Comparison of ENCODE assay signal across 23 mouse cellular contexts in the genomic region with DNA sequence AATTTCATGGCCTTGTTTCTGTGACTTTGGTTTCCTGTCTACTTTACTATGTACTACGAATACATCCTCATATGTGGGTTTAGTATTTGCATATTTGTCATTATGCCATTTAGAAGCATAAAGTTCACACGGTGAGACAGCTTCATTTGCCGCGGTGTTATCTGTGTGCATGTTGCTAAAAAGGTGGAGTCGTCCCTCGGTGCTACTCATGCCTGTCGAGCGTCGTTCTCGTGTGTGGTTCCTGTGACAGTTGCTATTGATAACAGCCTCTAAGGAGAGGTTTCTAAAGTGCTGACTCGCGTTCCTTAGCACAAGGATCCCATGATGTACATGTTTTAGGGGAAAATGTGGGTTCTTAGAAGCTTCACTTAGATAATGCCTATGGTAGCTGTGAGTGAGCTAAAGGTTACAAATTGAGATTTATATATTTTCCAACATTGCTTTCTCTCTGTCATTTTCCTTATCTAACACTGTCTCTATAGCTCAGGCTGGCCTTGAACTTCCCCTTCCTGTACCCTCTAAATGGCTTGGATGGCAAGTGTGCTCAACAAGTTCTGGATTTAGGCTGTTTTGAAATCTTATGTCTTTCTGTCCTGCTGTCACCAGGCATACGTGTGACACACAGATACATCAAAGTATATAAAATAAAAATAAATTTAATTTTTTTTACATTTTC. TPM values are rescaled to one million over a fixed set of nuclear protein-coding genes. Genes with fewer than 3 reads are reported as not detected.
A peak's percentile ranks its signal among the peaks of the same experiment; 100 is the strongest.
DNase-seq lines count a peak whose midpoint lies in the region; ATAC-seq and TF ChIP-seq lines count a peak whose summit lies in the region.
"Had no signal": no experiment of that assay in that cellular context is flagged by ENCODE, and none has a peak within 500 bp of the region (broad histone marks: within the 10 kb centered on the region; RNA-seq: fewer than 3 reads in every experiment).

No protein-coding gene starts in this region.

- no peak for TF ChIP-seq CTCF in G1E (IDR thresholded peaks at IDR 0.05; ENCODE audit: low read depth, low read length)

- 44% methylated on average over 13 of the region's 13 CpGs for WGBS in liver, embryonic 11.5 days
- WGBS in forebrain, embryonic 16.5 days = 95% methylated on average over 13 of the region's 13 CpGs

- H3K36me3 ChIP-seq in G1E (replicated peaks) = peaks cover 93% of the 10 kb centered on the region
- H3K36me3 ChIP-seq in liver, embryonic 11.5 days (ENCODE audit: control insufficient read depth, insufficient read depth, low read length) = peaks cover 47% of the 10 kb centered on the region
- peaks cover 63% of the 10 kb centered on the region for H3K36me3 ChIP-seq in forebrain, embryonic 16.5 days (ENCODE audit: control insufficient read depth, insufficient read depth)

- H3K27ac ChIP-seq in liver, embryonic 11.5 days (ENCODE audit: low read depth, low read length) = peak overlapping the region; percentile 38
- no peak overlapping the region for H3K27ac ChIP-seq in forebrain, embryonic 16.5 days (ENCODE audit: low read length)
- H3K27ac ChIP-seq: embryonic facial prominence, embryonic 10.5 days; hindbrain, embryonic 14.5 days; kidney, postnatal 0 days; left cerebral cortex, adult 2 months; limb, embryonic 10.5 days; midbrain, embryonic 15.5 days had no signal

- H3K9me3 ChIP-seq in G1E (replicated peaks) = no peaks in the 10 kb centered on the region
- no peaks in the 10 kb centered on the region for H3K9me3 ChIP-seq in liver, embryonic 11.5 days (ENCODE audit: control insufficient read depth, low read length)
- H3K9me3 ChIP-seq in forebrain, embryonic 16.5 days (ENCODE audit: control insufficient read depth, low read length) = no peaks in the 10 kb centered on the region
- H3K9me3 ChIP-seq: embryonic facial prominence, embryonic 10.5 days; limb, embryonic 10.5 days; midbrain, embryonic 15.5 days had no signal

- peaks cover 4% of the 10 kb centered on the region; the same call in 1 of the 2 replicates for H3K4me1 ChIP-seq in G1E (ENCODE audit: insufficient read depth, low read depth, low read length)
- 0 out of 2 replicates have a peak, but pooled peaks cover 3% of the 10 kb centered on the region for H3K4me1 ChIP-seq in liver, embryonic 11.5 days (replicated peaks; ENCODE audit: control insufficient read depth, insufficient read depth, low read length)
- H3K4me1 ChIP-seq in forebrain, embryonic 16.5 days (replicated peaks; ENCODE audit: control insufficient read depth, insufficient read depth, low read length) = no peaks in the 10 kb centered on the region
- H3K4me1 ChIP-seq: embryonic facial prominence, embryonic 10.5 days; midbrain, embryonic 15.5 days had no signal

- no peak overlapping the region for H3K4me3 ChIP-seq in G1E (ENCODE audit: low read depth, low read length)
- no peak overlapping the region for H3K4me3 ChIP-seq in liver, embryonic 11.5 days (ENCODE audit: low read depth, low read length)
- H3K4me3 ChIP-seq in forebrain, embryonic 16.5 days (replicated peaks; ENCODE audit: low read length) = no peak overlapping the region
- H3K4me3 ChIP-seq: embryonic facial prominence, embryonic 10.5 days; erythroblast, embryonic 14.5 days; left cerebral cortex, adult 2 months; limb, embryonic 10.5 days; midbrain, embryonic 15.5 days had no signal

- H3K27me3 ChIP-seq in G1E (ENCODE audit: insufficient read depth, low read length) = no peaks in the 10 kb centered on the region
- no peaks in the 10 kb centered on the region for H3K27me3 ChIP-seq in liver, embryonic 11.5 days (replicated peaks; ENCODE audit: control insufficient read depth, insufficient read depth, low read length)
- no peaks in the 10 kb centered on the region for H3K27me3 ChIP-seq in forebrain, embryonic 16.5 days (replicated peaks; ENCODE audit: control insufficient read depth, insufficient read depth, low read length)
- H3K27me3 ChIP-seq: midbrain, embryonic 15.5 days had no signal

- no peak for DNase-seq in G1E (ENCODE audit: low spot score)
- DNase-seq in c-Kit-positive CD71-negative TER-119-negative erythroid progenitor cells, embryonic 14.5 days (ENCODE audit: low read depth) = peak; percentile 17
- DNase-seq in liver, embryonic 11.5 days (ENCODE audit: low spot score) = no peak
- no peak for DNase-seq in right cerebral cortex, postnatal 14 days
- DNase-seq: cerebellum, adult 18-20 months; cerebellum, postnatal 36 days; forebrain, postnatal 0 days; gastrocnemius, postnatal 14 days; heart, postnatal 14 days; lung, embryonic 14.5 days; lung, postnatal 4 days; thymus, postnatal 14 days had no signal

- no peak overlapping the region for H3K4me2 ChIP-seq in liver, embryonic 11.5 days
- no peak overlapping the region for H3K4me2 ChIP-seq in forebrain, embryonic 16.5 days (ENCODE audit: low read length)
- H3K4me2 ChIP-seq: hindbrain, embryonic 14.5 days; lung, embryonic 14.5 days; midbrain, embryonic 15.5 days had no signal

- ATAC-seq in G1E (ENCODE audit: extremely low read depth, insufficient number of reproducible peaks, low FRiP score, poor library complexity, severe bottlenecking) = peak; percentile 15; the same call in 1 of the 2 replicates
- ATAC-seq in liver, embryonic 11.5 days (replicated peaks; ENCODE audit: low FRiP score) = peak; percentile 92
- ATAC-seq in megakaryocyte-erythroid progenitor cell, adult 5-6 weeks (replicated peaks; ENCODE audit: low FRiP score, low TSS enrichment, poor library complexity, severe bottlenecking) = peak; percentile 93
- no peak for ATAC-seq in forebrain, embryonic 16.5 days
- ATAC-seq in frontal cortex, adult (ENCODE audit: low TSS enrichment) = no peak
- ATAC-seq: forebrain, postnatal 0 days; intestine, postnatal 0 days; midbrain, embryonic 15.5 days had no signal

- no peak overlapping the region for H3K9ac ChIP-seq in liver, embryonic 11.5 days (ENCODE audit: low read depth, low read length)
- no peak overlapping the region for H3K9ac ChIP-seq in forebrain, embryonic 16.5 days (replicated peaks; ENCODE audit: low read depth, low read length)
- H3K9ac ChIP-seq: forebrain, postnatal 0 days; hindbrain, embryonic 14.5 days; lung, embryonic 14.5 days; midbrain, embryonic 15.5 days had no signal

RNA-seq across cellular contexts. Expression of a gene that starts 41.7 kb away (rescaled TPM):
- total RNA-seq in G1E (2014; fragmentation: Nextera tagmentation) (29.9 and 37.3 TPM in 2 replicates), G1E (2017) (70.4 and 75.6 TPM in 2 replicates)
- polyA plus RNA-seq in G1E (2012) = 89.8 and 102 TPM in 2 replicates
- 127 and 132 TPM in 2 replicates for polyA plus RNA-seq in liver, embryonic 11.5 days (2014; fragmentation: Nextera tagmentation; extraction: Ambion mirVana)
- total RNA-seq in megakaryocyte-erythroid progenitor cell, adult 5-6 weeks (2014; fragmentation: Nextera tagmentation) = 79.9 and 88.8 TPM in 2 replicates
- total RNA-seq in megakaryocyte-erythroid progenitor cell, adult 5-6 weeks (2017) = 61.7 and 78.0 TPM in 2 replicates
- polyA plus RNA-seq in forebrain, embryonic 16.5 days (2015; fragmentation: Nextera tagmentation; extraction: Ambion mirVana) = 62.0 and 65.8 TPM in 2 replicates

RNA-seq across cellular contexts. Expression of a gene that starts 49.8 kb away (rescaled TPM):
- total RNA-seq in G1E (2014; fragmentation: Nextera tagmentation) (64.9 and 70.2 TPM in 2 replicates), G1E (2017) (67.3 and 68.7 TPM in 2 replicates)
- 9.0 and 13.2 TPM in 2 replicates for polyA plus RNA-seq in G1E (2012)
- polyA plus RNA-seq in liver, embryonic 11.5 days (2014; fragmentation: Nextera tagmentation; extraction: Ambion mirVana) = 46.3 and 52.0 TPM in 2 replicates
- 66.3 and 76.7 TPM in 2 replicates for total RNA-seq in megakaryocyte-erythroid progenitor cell, adult 5-6 weeks (2014; fragmentation: Nextera tagmentation)
- 56.5 and 66.8 TPM in 2 replicates for total RNA-seq in megakaryocyte-erythroid progenitor cell, adult 5-6 weeks (2017)
- 218 and 229 TPM in 2 replicates for polyA plus RNA-seq in forebrain, embryonic 16.5 days (2015; fragmentation: Nextera tagmentation; extraction: Ambion mirVana)

Comparison
In these comparisons a context has a peak if more than half of its experiments do, and no peak if none do; other contexts are left out.
1. ATAC-seq: peak in G1E (single experiment), liver, embryonic 11.5 days (single experiment) and megakaryocyte-erythroid progenitor cell, adult 5-6 weeks (single experiment); none in forebrain, embryonic 16.5 days (single experiment) and frontal cortex, adult (single experiment).